In the genomic region with DNA sequence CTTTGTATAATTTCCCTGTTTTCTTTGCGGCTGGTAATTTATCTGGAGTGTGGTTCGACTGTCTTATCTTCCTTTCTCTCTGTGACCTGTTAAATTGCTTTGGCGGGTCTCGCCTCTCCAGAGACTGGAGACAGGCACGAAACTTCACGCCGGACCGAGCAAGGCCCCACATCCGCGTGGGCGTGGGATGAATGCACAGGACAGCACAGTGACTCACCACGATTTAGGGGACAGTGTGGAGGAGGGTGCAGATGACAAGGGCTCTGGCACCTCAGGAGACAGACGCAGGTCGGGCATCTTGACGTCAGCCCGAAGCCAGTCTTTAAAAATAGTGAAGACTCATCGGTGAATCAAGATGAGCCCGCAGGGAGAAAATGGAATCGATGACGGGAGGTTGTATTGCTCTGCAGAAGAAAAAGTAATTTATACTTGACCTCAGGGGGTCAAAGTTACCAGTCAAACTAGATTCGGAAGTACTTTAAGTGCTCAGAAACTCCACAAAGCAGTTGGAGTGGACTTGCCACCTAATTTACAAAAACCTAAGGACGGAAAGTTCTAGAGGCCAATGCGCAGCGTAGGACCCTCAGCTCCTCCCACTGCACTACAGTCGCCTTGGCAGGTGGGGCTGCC, we compare ENCODE assay signal across 9 mouse cellular contexts. TPM values are rescaled to one million over a fixed set of nuclear protein-coding genes. Genes with fewer than 3 reads are reported as not detected.
A peak's percentile ranks its signal among the peaks of the same experiment; 100 is the strongest.
DNase-seq lines count a peak whose midpoint lies in the region; ATAC-seq lines count a peak whose summit lies in the region.
"Had no signal": no experiment of that assay in that cellular context is flagged by ENCODE, and none has a peak within 500 bp of the region (broad histone marks: within the 10 kb centered on the region; RNA-seq: fewer than 3 reads in every experiment).

No protein-coding gene starts in this region.

- no peaks in the 10 kb centered on the region for H3K27me3 ChIP-seq in hindbrain, embryonic 11.5 days (ENCODE audit: control insufficient read depth, insufficient read depth, low read length)
- H3K27me3 ChIP-seq in hindbrain, embryonic 13.5 days: no peaks in the 10 kb centered on the region
- no peaks in the 10 kb centered on the region for H3K27me3 ChIP-seq in midbrain, embryonic 14.5 days (ENCODE audit: control insufficient read depth, insufficient read depth, low read length)
- no peaks in the 10 kb centered on the region for H3K27me3 ChIP-seq in midbrain, embryonic 11.5 days (ENCODE audit: control insufficient read depth, insufficient read depth, low read length)
- H3K27me3 ChIP-seq in midbrain, embryonic 15.5 days (replicated peaks): no peaks in the 10 kb centered on the region

- H3K27ac ChIP-seq in hindbrain, embryonic 11.5 days (ENCODE audit: low read depth, low read length): no peak overlapping the region
- H3K27ac ChIP-seq in hindbrain, embryonic 13.5 days: no peak overlapping the region
- H3K27ac ChIP-seq in midbrain, embryonic 14.5 days (replicated peaks; ENCODE audit: low read depth, low read length): no peak overlapping the region
- H3K27ac ChIP-seq in midbrain, embryonic 11.5 days (ENCODE audit: low read depth, low read length): no peak overlapping the region
- no peak overlapping the region for H3K27ac ChIP-seq in midbrain, embryonic 15.5 days

- 81% methylated on average over 25 of the region's 25 CpGs for WGBS in hindbrain, embryonic 11.5 days
- WGBS in hindbrain, embryonic 13.5 days: 71% methylated on average over 25 of the region's 25 CpGs
- 70% methylated on average over 25 of the region's 25 CpGs for WGBS in midbrain, embryonic 14.5 days
- 89% methylated on average over 25 of the region's 25 CpGs for WGBS in midbrain, embryonic 11.5 days
- 70% methylated on average over 25 of the region's 25 CpGs for WGBS in midbrain, embryonic 15.5 days

- no peaks in the 10 kb centered on the region for H3K4me1 ChIP-seq in hindbrain, embryonic 11.5 days (replicated peaks; ENCODE audit: control insufficient read depth, insufficient read depth, low read length)
- H3K4me1 ChIP-seq in hindbrain, embryonic 13.5 days (replicated peaks): peaks cover 24% of the 10 kb centered on the region
- H3K4me1 ChIP-seq in midbrain, embryonic 14.5 days (ENCODE audit: control insufficient read depth, insufficient read depth, low read length): peaks cover 10% of the 10 kb centered on the region; the same call in 1 of the 2 replicates
- no peaks in the 10 kb centered on the region for H3K4me1 ChIP-seq in midbrain, embryonic 11.5 days (ENCODE audit: control insufficient read depth, insufficient read depth, low read length)
- peaks cover 7% of the 10 kb centered on the region; the same call in 1 of the 2 replicates for H3K4me1 ChIP-seq in midbrain, embryonic 15.5 days
- H3K4me1 ChIP-seq: megakaryocyte, embryonic 14.5 days had no signal

- no peaks in the 10 kb centered on the region for H3K9me3 ChIP-seq in hindbrain, embryonic 11.5 days (ENCODE audit: control insufficient read depth, low read length)
- H3K9me3 ChIP-seq in hindbrain, embryonic 13.5 days: no peaks in the 10 kb centered on the region
- H3K9me3 ChIP-seq in midbrain, embryonic 14.5 days (ENCODE audit: control insufficient read depth, low read length): no peaks in the 10 kb centered on the region
- no peaks in the 10 kb centered on the region for H3K9me3 ChIP-seq in midbrain, embryonic 11.5 days (ENCODE audit: control insufficient read depth, low read length)
- no peaks in the 10 kb centered on the region for H3K9me3 ChIP-seq in midbrain, embryonic 15.5 days
- H3K9me3 ChIP-seq: megakaryocyte, embryonic 14.5 days had no signal

- H3K36me3 ChIP-seq in hindbrain, embryonic 11.5 days (ENCODE audit: control insufficient read depth, insufficient read depth, low read length): no peaks in the 10 kb centered on the region
- H3K36me3 ChIP-seq in hindbrain, embryonic 13.5 days: no peaks in the 10 kb centered on the region
- H3K36me3 ChIP-seq in midbrain, embryonic 14.5 days (ENCODE audit: control insufficient read depth, insufficient read depth, low read length): no peaks in the 10 kb centered on the region
- H3K36me3 ChIP-seq in midbrain, embryonic 11.5 days (ENCODE audit: control insufficient read depth, insufficient read depth, low read length): no peaks in the 10 kb centered on the region
- H3K36me3 ChIP-seq in midbrain, embryonic 15.5 days (replicated peaks): no peaks in the 10 kb centered on the region

- H3K4me3 ChIP-seq in hindbrain, embryonic 11.5 days (ENCODE audit: low read depth, low read length): no peak overlapping the region
- no peak overlapping the region for H3K4me3 ChIP-seq in hindbrain, embryonic 13.5 days
- H3K4me3 ChIP-seq in midbrain, embryonic 14.5 days (replicated peaks; ENCODE audit: low read depth, low read length): no peak overlapping the region
- no peak overlapping the region for H3K4me3 ChIP-seq in midbrain, embryonic 11.5 days (ENCODE audit: low read depth, low read length)
- H3K4me3 ChIP-seq in midbrain, embryonic 15.5 days: no peak overlapping the region
- H3K4me3 ChIP-seq: megakaryocyte, embryonic 14.5 days had no signal

- no peak overlapping the region for H3K9ac ChIP-seq in hindbrain, embryonic 11.5 days (ENCODE audit: low read depth, low read length)
- no peak overlapping the region for H3K9ac ChIP-seq in hindbrain, embryonic 13.5 days
- no peak overlapping the region for H3K9ac ChIP-seq in midbrain, embryonic 14.5 days (replicated peaks; ENCODE audit: low read length)
- H3K9ac ChIP-seq in midbrain, embryonic 11.5 days (ENCODE audit: low read length): no peak overlapping the region
- H3K9ac ChIP-seq in midbrain, embryonic 15.5 days: no peak overlapping the region

- DNase-seq in hindbrain, embryonic 11.5 days (ENCODE audit: low spot score): no peak
- peak; percentile 25 for DNase-seq in midbrain, embryonic 14.5 days
- no peak for DNase-seq in midbrain, embryonic 11.5 days (ENCODE audit: low spot score, missing footprints)
- peak; percentile 63 for DNase-seq in adrenal gland, postnatal 14 days
- DNase-seq in cerebellum, postnatal 4 days (ENCODE audit: low spot score in 2 of 2): no peak
- DNase-seq in thymus, adult 18-20 months: no peak

- ATAC-seq in hindbrain, embryonic 11.5 days (ENCODE audit: low FRiP score): 0 out of 2 replicates have a peak, but pooled peaks have one; percentile 52
- no peak for ATAC-seq in hindbrain, embryonic 13.5 days (ENCODE audit: low FRiP score)
- no peak for ATAC-seq in midbrain, embryonic 14.5 days (ENCODE audit: low FRiP score, low TSS enrichment)
- no peak for ATAC-seq in midbrain, embryonic 11.5 days (ENCODE audit: low FRiP score)
- ATAC-seq in midbrain, embryonic 15.5 days (replicated peaks): 0 out of 2 replicates have a peak, but pooled peaks have one; percentile 35

- H3K4me2 ChIP-seq in hindbrain, embryonic 11.5 days (replicated peaks; ENCODE audit: low read depth, low read length): no peak overlapping the region
- H3K4me2 ChIP-seq in hindbrain, embryonic 13.5 days: no peak overlapping the region
- no peak overlapping the region for H3K4me2 ChIP-seq in midbrain, embryonic 14.5 days (ENCODE audit: low read length)
- no peak overlapping the region for H3K4me2 ChIP-seq in midbrain, embryonic 11.5 days
- H3K4me2 ChIP-seq in midbrain, embryonic 15.5 days: no peak overlapping the region

RNA-seq across cellular contexts. Expression of a gene that starts 30.1 kb away (rescaled TPM):
- 130 and 141 TPM in 2 replicates for polyA plus RNA-seq in hindbrain, embryonic 11.5 days (2014; fragmentation: Nextera tagmentation; extraction: Ambion mirVana)
- polyA plus RNA-seq in hindbrain, embryonic 13.5 days (2015; fragmentation: Nextera tagmentation; extraction: Ambion mirVana): 111 and 114 TPM in 2 replicates
- polyA plus RNA-seq in midbrain, embryonic 14.5 days (2014; fragmentation: Nextera tagmentation; extraction: Ambion mirVana): 98.4 and 110 TPM in 2 replicates
- 129 and 130 TPM in 2 replicates for polyA plus RNA-seq in midbrain, embryonic 11.5 days (2014; fragmentation: Nextera tagmentation; extraction: Ambion mirVana)
- 177 and 185 TPM in 2 replicates for total RNA-seq in adrenal gland, postnatal 14 days (2021)
- polyA plus RNA-seq in midbrain, embryonic 15.5 days (2015; fragmentation: Nextera tagmentation; extraction: Ambion mirVana): 108 and 113 TPM in 2 replicates

RNA-seq across cellular contexts. Expression of a gene that starts 39.0 kb away (rescaled TPM):
- polyA plus RNA-seq in hindbrain, embryonic 11.5 days (2014; fragmentation: Nextera tagmentation; extraction: Ambion mirVana): 686 and 740 TPM in 2 replicates
- 832 and 843 TPM in 2 replicates for polyA plus RNA-seq in hindbrain, embryonic 13.5 days (2015; fragmentation: Nextera tagmentation; extraction: Ambion mirVana)
- polyA plus RNA-seq in midbrain, embryonic 14.5 days (2014; fragmentation: Nextera tagmentation; extraction: Ambion mirVana): 771 and 1,008 TPM in 2 replicates
- 694 and 705 TPM in 2 replicates for polyA plus RNA-seq in midbrain, embryonic 11.5 days (2014; fragmentation: Nextera tagmentation; extraction: Ambion mirVana)
- total RNA-seq in adrenal gland, postnatal 14 days (2021): 463 and 499 TPM in 2 replicates
- 656 and 712 TPM in 2 replicates for polyA plus RNA-seq in midbrain, embryonic 15.5 days (2015; fragmentation: Nextera tagmentation; extraction: Ambion mirVana)

RNA-seq across cellular contexts. Expression of a gene that starts 52.5 kb away (rescaled TPM):
- polyA plus RNA-seq in hindbrain, embryonic 11.5 days (2014; fragmentation: Nextera tagmentation; extraction: Ambion mirVana): 5.3 and 5.7 TPM in 2 replicates
- polyA plus RNA-seq in hindbrain, embryonic 13.5 days (2015; fragmentation: Nextera tagmentation; extraction: Ambion mirVana): 1.0 and 1.9 TPM in 2 replicates
- polyA plus RNA-seq in midbrain, embryonic 14.5 days (2014; fragmentation: Nextera tagmentation; extraction: Ambion mirVana): 0.45 and 0.46 TPM in 2 replicates
- 5.3 and 6.8 TPM in 2 replicates for polyA plus RNA-seq in midbrain, embryonic 11.5 days (2014; fragmentation: Nextera tagmentation; extraction: Ambion mirVana)
- 1.0 and 2.7 TPM in 2 replicates for total RNA-seq in adrenal gland, postnatal 14 days (2021)
- 0.50 and 0.79 TPM in 2 replicates for polyA plus RNA-seq in midbrain, embryonic 15.5 days (2015; fragmentation: Nextera tagmentation; extraction: Ambion mirVana)

Comparison
In these comparisons a context has a peak if more than half of its experiments do, and no peak if none do; other contexts are left out.
1. ATAC-seq: peak in hindbrain, embryonic 11.5 days (single experiment) and midbrain, embryonic 15.5 days (single experiment); none in hindbrain, embryonic 13.5 days (single experiment), midbrain, embryonic 14.5 days (single experiment) and midbrain, embryonic 11.5 days (single experiment).
2. DNase-seq: peak in midbrain, embryonic 14.5 days (single experiment) and adrenal gland, postnatal 14 days (single experiment); none in hindbrain, embryonic 11.5 days (single experiment), midbrain, embryonic 11.5 days (single experiment), cerebellum, postnatal 4 days (0 of 2) and thymus, adult 18-20 months (0 of 2).